Mouse (Mus musculus) MEL-GATA-1-ER (cell line): ENCODE results near the gene Vars2.

ENCODE experiments used
- DNase-seq: peaks from one replicate; pipeline ENCODE4 v3.0.0-alpha.2; 2012; ENCODE audit warnings: low read depth; ENCODE audit errors: extremely low read depth

Gene Vars2

GRCm38 (mm10) chr17:35635699-35636111 lies 31.7 kb downstream of the Vars2 start:
- peak; percentile 74 for DNase-seq

- DNase-seq = no peak
Measured at GRCm38 (mm10) chr17:35635202-35635601, 32.2 kb downstream of the Vars2 start.

GRCm38 (mm10) chr17:35633992-35634391 lies 33.4 kb downstream of the Vars2 start:
- DNase-seq = no peak

GRCm38 (mm10) chr17:35626537-35626936 lies 40.9 kb downstream of the Vars2 start, which contains the start of gene Gm9573:
Gm9573 (minus strand) TSS chr17:35626637.
- no peak for DNase-seq

- DNase-seq = peak; percentile 67
Measured at GRCm38 (mm10) chr17:35617127-35617526, 50.3 kb downstream of the Vars2 start.
